Mouse (Mus musculus): ENCODE measurements around the gene Zswim8.

- TF ChIP-seq CTCF (IDR thresholded peaks at IDR 0.05; ENCODE audit: control insufficient read depth, insufficient read depth, insufficient replicate concordance, low read depth, low read length) (no peak), POLR2A (IDR thresholded peaks at IDR 0.05; ENCODE audit: control insufficient read depth, low read depth, low read length) (no peak)
These were observed 42.9 kb upstream of the Zswim8 start for GRCm38 (mm10) chr14:20664436-20664835.
